Mouse (Mus musculus) cerebellum, adult 11-12 months (tissue): Measurements from ENCODE around the gene Olfr491.

Experiments
- DNase-seq: peaks from one replicate; pipeline ENCODE4 v3.0.0; 2022

The Olfr491 gene

DNA sequence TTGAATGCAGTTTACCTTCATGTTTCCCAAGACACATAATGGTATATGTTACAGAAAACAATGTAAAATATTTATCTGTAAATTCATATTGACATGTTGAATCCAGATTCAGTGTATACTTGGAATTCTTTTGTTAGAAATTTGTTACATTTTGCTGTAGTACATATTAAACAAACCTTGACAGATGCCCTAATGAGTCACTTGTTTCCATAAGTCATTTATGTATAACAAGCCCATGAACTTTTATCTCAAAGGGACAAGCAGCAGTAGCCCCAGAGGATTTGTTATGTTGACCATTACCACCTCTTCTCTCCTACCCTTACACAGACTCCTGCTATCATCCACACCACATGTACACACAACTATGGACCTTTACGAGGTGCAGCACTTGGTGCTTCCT lies at the start of gene Olfr491:
Gene Olfr491 (plus strand): TSS at position 301 of the 400 bp plus-strand sequence.
- no peak for DNase-seq

DNA sequence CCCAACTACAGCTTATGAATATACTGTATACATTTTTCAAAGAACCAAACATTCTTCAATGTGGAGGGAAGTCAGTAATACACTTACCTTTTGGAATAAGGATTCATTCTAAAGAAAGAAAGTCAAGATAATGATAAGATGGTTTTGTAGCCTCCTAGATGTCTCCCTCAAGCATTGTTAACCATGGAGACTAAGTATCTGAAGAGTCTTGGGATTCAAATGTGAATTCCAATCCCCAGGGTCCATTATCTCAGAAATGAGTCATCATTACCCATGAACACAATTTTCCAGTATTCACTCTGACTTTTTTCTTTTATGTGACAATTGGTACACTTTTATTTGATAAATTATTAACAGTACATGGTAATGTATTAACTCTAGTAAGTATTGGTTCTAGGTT lies 24.4 kb upstream of the Olfr491 start, which contains the start of gene Olfr490:
Gene Olfr490 (minus strand): TSS at position 101 of the 400 bp plus-strand sequence.
- no peak for DNase-seq

DNA sequence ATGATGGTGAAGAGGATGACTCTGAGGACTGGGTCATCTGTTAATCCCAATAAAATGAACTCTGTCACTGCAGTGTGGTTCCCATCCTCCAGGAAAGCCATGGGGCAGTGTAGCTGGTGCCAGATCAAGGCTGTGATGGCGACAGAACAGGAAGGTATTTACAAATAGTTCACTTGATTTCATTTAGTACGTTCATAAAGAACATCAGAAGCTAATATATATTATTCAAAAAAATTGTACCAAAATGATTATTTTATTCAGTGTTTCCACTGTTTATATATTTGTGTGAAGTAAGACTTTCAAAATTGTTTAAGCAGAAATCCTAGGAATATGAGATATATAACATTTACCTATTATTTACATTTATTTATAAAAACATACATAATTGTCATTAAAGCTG lies 10.3 kb downstream of the Olfr491 start, which contains the start of gene Olfr492:
Gene Olfr492 (minus strand): TSS at position 101 of the 400 bp plus-strand sequence.
- DNase-seq = no peak

DNA sequence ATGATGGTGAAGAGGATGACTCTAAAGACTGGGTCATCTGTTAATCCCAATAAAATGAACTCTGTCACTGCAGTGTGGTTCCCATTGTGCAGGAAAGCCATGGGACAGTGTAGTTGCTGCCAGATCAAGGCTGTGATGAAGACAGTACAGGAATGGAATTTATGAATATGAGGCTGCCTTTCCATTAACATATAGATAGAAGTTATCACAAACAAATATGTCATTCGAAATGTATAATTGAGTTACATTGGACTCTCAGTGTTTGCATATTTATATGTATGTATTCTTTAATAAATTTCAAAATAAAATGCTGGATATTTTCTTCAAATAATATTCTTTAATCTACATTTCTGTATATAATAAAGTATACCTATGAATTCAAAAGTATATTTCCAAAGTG lies 33.6 kb downstream of the Olfr491 start, which contains the start of gene Olfr493:
Gene Olfr493 (minus strand): TSS at position 101 of the 400 bp plus-strand sequence.
- no peak for DNase-seq

DNA sequence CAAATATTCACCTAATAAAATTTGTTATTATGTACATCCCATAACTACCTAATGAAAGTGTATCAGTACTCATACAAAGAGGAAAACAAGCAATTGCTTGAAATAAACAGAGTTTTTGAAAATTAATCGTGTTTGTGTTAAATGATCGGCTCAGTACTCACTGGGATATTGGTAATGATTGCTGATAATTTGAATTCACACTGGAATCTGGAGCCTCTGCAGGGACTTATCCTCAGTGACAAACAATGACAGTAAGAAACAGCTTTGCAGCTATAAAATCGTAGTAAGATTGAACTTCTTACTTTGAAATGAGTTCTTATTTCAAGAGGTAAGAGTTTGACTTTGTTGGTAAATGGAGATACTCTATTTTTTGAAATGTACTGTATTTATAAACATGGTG lies 51.8 kb downstream of the Olfr491 start, which contains the start of gene Olfr494:
Gene Olfr494 (plus strand): TSS at position 301 of the 400 bp plus-strand sequence.
- no peak for DNase-seq
